Mouse (Mus musculus) urinary bladder, postnatal 14 days (tissue): ENCODE measurements around the gene Tnfsf18.

Experiments
- DNase-seq: peaks from one replicate; pipeline ENCODE4 v3.0.0; 2021; ENCODE audit warnings: low spot score

The Tnfsf18 gene

DNA sequence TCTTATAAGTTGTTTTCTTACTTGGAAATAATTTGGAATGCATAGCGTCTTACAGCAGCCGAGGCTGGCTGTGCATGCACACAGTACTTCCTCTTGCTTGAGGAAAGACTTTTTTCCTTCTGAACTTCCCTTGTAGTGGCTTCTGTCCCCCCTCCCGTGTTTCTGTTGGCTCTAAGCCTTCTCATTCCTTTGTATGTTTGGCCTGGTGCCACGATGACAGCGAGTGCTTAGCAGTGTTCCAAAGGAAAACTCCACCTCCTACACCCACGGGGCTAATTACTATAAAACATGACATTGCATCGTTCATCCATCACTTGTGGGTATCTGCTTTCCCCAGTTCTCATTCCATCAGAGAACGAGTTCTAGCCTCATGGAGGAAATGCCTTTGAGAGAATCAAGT, at the start of gene Tnfsf18:
TSS of gene Tnfsf18 (plus strand) at position 313 of the 400 bp plus-strand sequence.
- DNase-seq = peak; percentile 60

DNA sequence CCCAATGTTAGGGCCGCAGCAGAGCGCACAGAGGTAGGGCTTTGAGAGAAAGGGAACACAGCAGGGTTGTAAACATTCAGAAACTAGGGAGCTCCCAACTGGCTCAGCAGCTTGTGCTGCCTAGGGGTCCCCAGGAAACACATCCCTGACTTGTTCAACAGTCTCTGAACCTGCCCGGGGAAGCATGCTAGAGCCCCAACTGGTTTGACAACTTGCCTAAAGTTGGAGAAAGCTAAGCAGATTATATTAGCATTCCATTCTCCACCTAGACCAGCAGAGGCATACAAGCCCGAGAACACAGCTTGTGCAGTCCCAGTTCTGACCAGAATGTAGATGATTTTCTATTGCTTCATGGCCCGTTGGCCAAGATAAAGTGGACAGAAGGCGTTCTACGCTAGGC, 49.6 kb upstream of the Tnfsf18 start:
- peak; percentile 80 for DNase-seq

DNA sequence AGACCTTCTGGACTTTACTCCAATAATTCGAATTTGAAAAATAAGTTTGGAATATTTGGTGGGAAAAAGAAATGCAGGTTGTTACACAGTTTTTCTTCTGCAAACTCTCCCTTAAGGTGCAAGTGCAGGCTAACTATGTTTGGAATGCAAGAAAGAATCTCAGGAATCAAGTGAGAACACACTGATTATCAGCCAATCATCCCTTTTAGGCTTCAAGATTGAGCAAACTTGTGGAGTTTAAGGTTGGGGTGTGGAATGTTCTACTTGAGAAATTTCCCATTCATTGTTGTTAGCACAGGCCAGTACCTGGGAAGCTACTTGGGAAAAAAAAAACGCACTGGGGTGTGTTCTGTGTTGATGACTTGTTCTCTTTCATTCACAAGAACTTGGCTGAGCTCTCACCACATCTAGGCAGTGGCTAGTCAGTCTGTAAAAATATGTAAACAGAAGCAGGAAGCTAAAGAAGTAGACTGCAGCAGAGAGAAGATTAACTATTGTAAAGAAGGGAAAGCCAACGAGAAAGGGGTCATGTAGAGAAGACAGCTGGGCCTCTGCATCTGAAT, 42.7 kb upstream of the Tnfsf18 start:
- DNase-seq = no peak

GRCm38 (mm10) chr1:161452250-161452649, 42.2 kb upstream of the Tnfsf18 start:
- DNase-seq = no peak

DNA sequence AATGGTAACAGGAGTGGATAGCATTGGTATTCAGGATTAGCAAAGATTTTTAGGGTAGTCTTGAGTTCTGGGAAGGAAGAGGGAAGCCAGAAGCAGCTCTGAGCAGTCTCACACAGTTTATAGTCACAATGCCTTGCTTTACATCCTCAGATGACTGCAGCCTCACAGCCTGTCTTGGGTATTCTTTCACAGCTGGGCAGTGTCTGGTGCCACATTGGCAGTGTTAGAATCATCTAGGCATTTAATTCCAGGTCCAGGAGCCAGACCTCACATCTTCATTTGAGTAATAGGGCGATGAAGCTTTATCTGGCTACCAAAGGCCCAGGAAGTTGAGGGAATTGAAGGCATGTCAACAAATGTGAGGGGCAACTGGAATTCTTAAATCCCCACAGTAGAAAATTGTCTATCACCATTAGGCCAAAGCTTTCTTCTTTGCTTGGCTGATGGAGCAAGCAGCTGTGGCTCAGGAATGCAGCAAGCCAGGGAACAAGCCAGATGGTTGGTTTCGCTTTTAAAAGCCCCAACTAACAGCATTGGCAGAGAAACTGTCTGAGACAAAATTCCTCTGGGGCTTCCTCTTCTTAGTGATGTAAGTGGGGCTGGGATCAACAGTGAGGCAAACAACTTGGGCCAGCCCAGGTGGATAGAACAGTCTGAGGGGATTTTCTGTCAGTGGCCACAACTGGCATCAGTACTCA, 30.9 kb upstream of the Tnfsf18 start:
- peak; percentile 24 for DNase-seq

DNA sequence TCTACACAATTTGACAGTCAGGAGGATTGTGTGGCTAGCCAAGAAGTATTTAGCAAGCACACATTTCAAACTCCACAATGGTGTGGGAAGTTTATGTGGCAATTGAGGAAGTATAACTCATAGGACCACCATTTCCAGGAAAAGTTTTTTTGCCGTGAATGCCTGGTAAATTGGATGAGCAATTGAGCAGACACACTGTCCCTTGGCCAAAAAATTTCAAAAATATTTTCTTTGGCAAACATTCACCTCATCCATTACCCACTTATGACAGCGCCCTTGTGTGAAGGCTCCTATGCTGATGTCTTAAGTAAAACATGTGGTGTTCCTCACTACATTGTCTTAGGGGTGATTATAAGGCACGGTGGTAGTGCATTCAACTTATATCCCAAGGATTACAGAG, 17.2 kb upstream of the Tnfsf18 start:
- DNase-seq = no peak

DNA sequence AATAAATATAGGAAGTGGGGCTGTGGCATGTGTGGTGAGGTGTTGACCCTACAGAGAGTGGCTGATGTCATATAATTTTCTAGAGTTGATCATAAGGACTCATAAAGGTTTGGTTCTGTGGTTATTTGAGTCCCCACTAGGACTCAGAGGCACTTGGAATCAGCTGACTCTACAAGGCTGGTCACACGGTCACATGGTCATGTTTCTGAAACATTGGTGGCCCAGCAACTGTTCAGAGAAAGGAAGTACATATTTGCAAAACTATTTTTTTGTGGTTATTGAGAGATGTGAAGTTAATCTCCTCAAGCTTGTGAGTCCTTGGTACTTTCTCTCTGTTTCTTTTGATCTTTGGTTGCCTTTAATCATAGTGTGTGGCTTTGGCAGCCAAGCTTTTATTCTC, 14.6 kb upstream of the Tnfsf18 start:
- DNase-seq = no peak

GRCm38 (mm10) chr1:161482211-161482610, 12.2 kb upstream of the Tnfsf18 start:
- DNase-seq = peak; percentile 36

GRCm38 (mm10) chr1:161487069-161487468, 7.4 kb upstream of the Tnfsf18 start:
- DNase-seq = no peak

DNA sequence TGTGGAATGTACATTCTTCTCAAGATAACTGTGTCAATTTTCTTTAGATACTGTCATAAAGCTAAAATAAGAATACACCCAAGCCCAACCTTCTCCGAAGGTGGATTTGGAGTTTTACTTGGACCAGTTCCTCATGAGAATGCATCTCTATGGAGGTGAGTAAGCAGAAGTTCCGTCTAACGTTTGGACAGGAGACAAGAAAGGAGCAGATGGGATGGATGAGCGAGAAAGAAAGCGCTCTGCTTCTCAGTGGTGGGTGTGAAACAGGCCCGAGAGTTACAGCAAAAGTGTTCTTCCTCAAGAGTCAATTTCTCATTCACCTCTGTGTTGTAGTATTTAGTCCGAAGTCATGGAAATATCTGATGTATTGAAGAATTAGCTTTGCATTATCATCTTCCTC, 2.7 kb upstream of the Tnfsf18 start:
- no peak for DNase-seq

GRCm38 (mm10) chr1:161496866-161497645, 2.6 kb downstream of the Tnfsf18 start:
- DNase-seq = no peak

- no peak for DNase-seq
Observed at GRCm38 (mm10) chr1:161500114-161500810, 5.8 kb downstream of the Tnfsf18 start.

- no peak for DNase-seq
Observed at GRCm38 (mm10) chr1:161500811-161501146, 6.3 kb downstream of the Tnfsf18 start.

GRCm38 (mm10) chr1:161506317-161506716, 11.9 kb downstream of the Tnfsf18 start:
- DNase-seq = no peak

DNA sequence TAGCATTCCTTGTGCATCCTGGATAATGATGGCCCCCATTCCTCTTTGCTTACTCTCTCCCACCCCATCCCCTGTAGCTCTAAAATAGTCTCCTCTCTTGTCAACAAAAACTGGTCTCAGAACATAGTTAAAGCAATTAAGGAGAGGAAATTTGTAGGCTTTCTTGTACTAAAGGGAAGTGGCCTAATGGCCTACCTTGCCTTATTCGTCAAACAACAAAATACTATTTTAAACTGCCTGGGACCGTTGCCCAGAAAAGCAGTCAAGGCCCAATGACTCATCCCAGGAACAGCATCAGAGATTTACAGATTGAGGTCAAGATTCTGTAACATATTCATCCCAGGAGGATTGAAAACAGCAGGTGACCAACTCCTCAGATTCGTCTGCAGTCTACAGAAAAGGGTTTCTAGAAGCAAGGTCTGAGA, 13.2 kb downstream of the Tnfsf18 start:
- peak; percentile 63 for DNase-seq

- DNase-seq = no peak
Observed at GRCm38 (mm10) chr1:161517355-161517754, 22.9 kb downstream of the Tnfsf18 start.

DNA sequence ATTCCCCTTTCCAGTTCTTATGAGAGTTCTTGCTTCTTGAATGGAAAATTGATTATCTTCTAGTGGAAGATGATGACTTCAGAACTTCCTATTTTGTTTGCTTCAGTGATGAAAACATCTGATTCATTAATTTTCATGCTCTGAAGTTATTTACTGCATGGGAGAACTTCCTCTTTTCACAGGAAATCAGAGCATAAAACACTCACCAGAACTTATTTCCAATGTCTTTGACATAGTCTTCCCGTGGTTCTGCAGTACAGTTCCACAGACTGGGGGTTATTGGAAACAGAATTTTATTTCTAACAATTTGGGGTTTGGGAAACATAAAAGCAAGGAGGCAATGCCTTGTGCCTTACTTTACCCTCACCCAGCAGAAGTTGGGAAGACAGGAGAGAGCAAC, 25.8 kb downstream of the Tnfsf18 start:
- DNase-seq = no peak

- DNase-seq = no peak
Observed at GRCm38 (mm10) chr1:161528173-161528572, 33.7 kb downstream of the Tnfsf18 start.

- no peak for DNase-seq
Observed at GRCm38 (mm10) chr1:161550596-161551095, 56.2 kb downstream of the Tnfsf18 start.

- DNase-seq = no peak
Observed at GRCm38 (mm10) chr1:161552098-161552497, 57.6 kb downstream of the Tnfsf18 start.
